Mouse (Mus musculus) olfactory bulb, adult 2 months (tissue): ENCODE data around the gene Ssh3. TPM values are rescaled to one million over a fixed set of nuclear protein-coding genes. Genes with fewer than 3 reads are reported as not detected.

Source experiments
- H3K27ac ChIP-seq: fragments of 200-500 bp; 2 replicates; pipeline ENCODE4 v1.5.1; 2012; ENCODE audit warnings: low read depth, low read length; ENCODE audit not compliant: insufficient read depth
- H3K4me1 ChIP-seq: fragments of 200-500 bp; 2 replicates; pipeline ENCODE4 v1.6.1; 2012; ENCODE audit warnings: low read length; ENCODE audit not compliant: control insufficient read depth, insufficient read depth
- H3K4me3 ChIP-seq: fragments of 200-500 bp; 2 replicates; pipeline ENCODE4 v1.5.1; 2012; ENCODE audit warnings: mild to moderate bottlenecking, low read depth, low read length, moderate library complexity; ENCODE audit not compliant: insufficient read depth
- CTCF ChIP-seq: fragments of 200-500 bp; IDR thresholded peaks from 2 replicates; pipeline ENCODE4 v1.5.1; 2012; ENCODE audit warnings: low read depth, mild to moderate bottlenecking, low read length, moderate library complexity; ENCODE audit not compliant: insufficient read depth
- POLR2A ChIP-seq: fragments of 200-500 bp; IDR thresholded peaks from 2 replicates; pipeline ENCODE4 v1.6.1; 2012; ENCODE audit warnings: mild to moderate bottlenecking, low read depth, low read length, moderate library complexity; ENCODE audit not compliant: insufficient read depth
- WGBS: fragments of 180-500 bp; shearing (Covaris S2); methylation state at CpG from one replicate; pipeline ENCODE4 v1.1.7; 2018; 5-methylcytosine and 5-hydroxymethylcytosine counted together
- polyA plus RNA-seq: library from polyadenylated mRNA; stranded (reverse); fragments of >200 nt; gene quantifications from 2 replicates; pipeline ENCODE4 v1.2.4, GENCODE M21; 2012; ENCODE audit warnings: low replicate concordance; ENCODE audit not compliant: missing spikeins, insufficient read depth, insufficient read length

The Ssh3 gene
- polyA plus RNA-seq, 1 experiment = not detected

- TF ChIP-seq CTCF (no peak), POLR2A (no peak)
- H3K4me3 ChIP-seq = no peak overlapping the region
- WGBS = 85% methylated on average over 5 of the region's 5 CpGs
- H3K4me1 ChIP-seq = peaks cover 15% of the 10 kb centered on the region
- no peak overlapping the region for H3K27ac ChIP-seq
These were observed 41.5 kb downstream of the Ssh3 start for GRCm38 (mm10) chr19:4227446-4227845.

DNA sequence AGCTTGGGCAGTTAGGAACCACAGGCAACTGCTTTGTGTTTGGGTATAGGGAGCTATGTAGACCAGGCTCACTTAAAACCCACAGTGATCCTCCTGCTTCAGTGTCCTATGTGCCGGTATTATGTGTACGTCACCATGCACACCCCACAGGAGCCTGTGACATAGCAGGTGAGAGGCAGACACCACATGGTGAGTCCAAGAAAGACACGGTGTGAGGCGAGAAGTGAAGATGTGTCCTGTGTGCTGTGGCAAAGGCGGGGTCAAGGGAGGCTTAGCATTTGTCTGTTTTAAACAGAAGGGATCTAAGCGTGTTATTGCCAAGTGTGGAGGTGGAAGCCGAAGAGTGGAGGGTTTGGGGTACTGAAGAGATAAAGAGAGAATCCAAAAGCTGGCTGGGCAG is 42.2 kb downstream of the Ssh3 start:
- WGBS = 95% methylated on average over 7 of the region's 7 CpGs
- H3K27ac ChIP-seq = no peak overlapping the region
- H3K4me3 ChIP-seq = no peak overlapping the region
- peaks cover 11% of the 10 kb centered on the region for H3K4me1 ChIP-seq
- no peak for TF ChIP-seq CTCF
- no peak for TF ChIP-seq POLR2A

GRCm38 (mm10) chr19:4222165-4222564 is 46.8 kb downstream of the Ssh3 start:
- peaks cover 5% of the 10 kb centered on the region for H3K4me1 ChIP-seq
- H3K27ac ChIP-seq = no peak overlapping the region
- TF ChIP-seq CTCF (no peak), POLR2A (no peak)
- H3K4me3 ChIP-seq = no peak overlapping the region
- WGBS = 78% methylated on average over 11 of the region's 11 CpGs

GRCm38 (mm10) chr19:4220957-4221743 is 47.8 kb downstream of the Ssh3 start:
- Histone ChIP-seq H3K4me1 (peaks cover 7% of the 10 kb centered on the region), H3K27ac (no peak overlapping the region), H3K4me3 (no peak overlapping the region)
- TF ChIP-seq CTCF (no peak), POLR2A (no peak)
- WGBS = 50% methylated on average over 14 of the region's 14 CpGs

DNA sequence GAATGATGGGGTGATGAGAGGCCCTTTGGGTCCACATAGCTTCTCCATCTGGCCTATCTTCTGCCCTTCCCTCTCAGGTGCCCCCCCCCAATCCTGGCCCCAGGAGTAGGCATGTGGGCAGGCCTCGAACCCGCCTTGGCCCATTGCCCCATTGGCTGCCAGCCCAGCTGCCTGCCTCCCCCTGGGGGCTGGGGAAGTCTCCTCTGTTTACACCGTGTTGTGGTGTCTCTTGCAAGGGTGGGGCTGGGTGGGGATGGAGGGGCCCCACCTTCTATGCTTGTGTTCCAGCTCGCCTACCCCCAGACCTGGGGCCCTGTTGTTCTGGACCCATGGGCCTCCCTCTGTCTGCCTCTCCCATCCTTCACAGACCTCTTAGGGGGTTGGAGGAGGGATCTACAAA is 48.6 kb downstream of the Ssh3 start:
- WGBS = 44% methylated on average over 4 of the region's 4 CpGs
- no peak overlapping the region for H3K27ac ChIP-seq
- no peak overlapping the region for H3K4me3 ChIP-seq
- H3K4me1 ChIP-seq = peaks cover 10% of the 10 kb centered on the region
- TF ChIP-seq CTCF (no peak), POLR2A (no peak)

DNA sequence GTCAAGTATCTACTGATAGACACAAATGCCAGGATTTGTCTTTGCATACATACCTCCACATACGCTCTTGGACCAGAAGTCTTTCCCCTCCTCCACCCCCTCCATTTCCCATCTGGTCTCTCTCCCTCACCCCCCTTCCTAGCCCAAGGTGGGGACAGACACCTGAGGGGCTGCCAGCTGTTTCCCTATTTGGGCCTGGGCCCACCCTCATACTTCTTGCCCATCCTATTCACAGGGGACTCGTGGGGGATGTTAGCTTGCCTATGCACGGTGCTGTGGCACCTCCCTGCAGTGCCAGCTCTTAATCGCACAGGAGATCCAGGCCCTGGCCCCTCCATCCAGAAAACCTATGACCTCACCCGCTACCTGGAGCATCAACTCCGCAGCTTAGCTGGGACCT is 49.0 kb downstream of the Ssh3 start:
- H3K4me1 ChIP-seq = peaks cover 13% of the 10 kb centered on the region
- no peak overlapping the region for H3K27ac ChIP-seq
- WGBS = 90% methylated on average over 6 of the region's 6 CpGs
- TF ChIP-seq POLR2A = no peak
- no peak for TF ChIP-seq CTCF
- H3K4me3 ChIP-seq = no peak overlapping the region

- TF ChIP-seq POLR2A (no peak), CTCF (no peak)
- H3K4me1 ChIP-seq = peaks cover 25% of the 10 kb centered on the region
- H3K27ac ChIP-seq = no peak overlapping the region
- WGBS = 93% methylated on average over 1 of the region's 1 CpGs
- no peak overlapping the region for H3K4me3 ChIP-seq
These were observed 50.2 kb downstream of the Ssh3 start for GRCm38 (mm10) chr19:4218784-4219183.

DNA sequence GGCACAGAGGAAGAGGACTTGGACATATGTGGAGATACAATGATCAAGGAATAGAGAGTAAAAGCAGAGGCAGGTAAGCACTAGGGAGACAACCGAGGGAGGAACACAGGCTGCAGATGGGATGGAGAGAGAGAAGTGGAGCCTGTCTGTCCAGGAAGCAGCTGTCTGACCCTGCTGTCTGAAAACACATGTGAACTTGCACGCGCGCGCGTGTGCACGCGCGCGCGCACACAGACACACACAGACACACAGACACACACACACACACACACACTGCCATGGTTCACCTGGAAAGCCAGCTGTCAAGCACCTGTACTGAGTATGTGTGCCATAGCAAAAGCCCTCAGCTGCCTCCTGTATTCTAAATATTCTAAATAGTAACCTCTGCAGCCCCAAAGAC is 50.7 kb downstream of the Ssh3 start:
- Histone ChIP-seq H3K4me3 (no peak overlapping the region), H3K27ac (no peak overlapping the region), H3K4me1 (peaks cover 30% of the 10 kb centered on the region)
- TF ChIP-seq POLR2A = no peak
- no peak for TF ChIP-seq CTCF
- WGBS = 90% methylated on average over 11 of the region's 11 CpGs

DNA sequence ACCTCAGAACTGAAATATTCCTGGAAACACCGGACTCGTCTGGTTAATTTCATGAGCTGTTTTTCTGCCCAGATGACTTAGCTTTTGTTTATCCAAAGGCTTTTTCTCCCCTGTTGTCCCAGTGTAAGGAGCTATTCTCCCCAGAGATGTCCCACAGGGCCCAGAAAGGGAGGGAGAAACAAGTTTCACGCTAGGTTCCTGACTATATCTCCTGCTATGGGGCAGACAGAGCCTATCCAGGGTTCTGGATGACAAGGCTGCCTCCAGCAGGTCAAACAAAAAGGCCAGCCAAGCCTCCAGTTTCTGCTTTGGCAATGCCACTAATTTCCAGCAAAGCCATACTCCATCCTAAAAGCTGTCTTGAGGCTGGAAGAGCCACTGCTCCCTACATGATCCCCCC is 51.1 kb downstream of the Ssh3 start:
- Histone ChIP-seq H3K27ac (no peak overlapping the region), H3K4me1 (peaks cover 33% of the 10 kb centered on the region), H3K4me3 (no peak overlapping the region)
- 69% methylated on average over 3 of the region's 3 CpGs for WGBS
- TF ChIP-seq CTCF = no peak
- no peak for TF ChIP-seq POLR2A
